Mouse (Mus musculus) lung, postnatal 0 days (tissue): Measurements from ENCODE around the gene Kcnd3.

Source experiments
- CTCF ChIP-seq: IDR thresholded peaks from 2 replicates; pipeline ENCODE4 v1.5.1; 2016; ENCODE audit warnings: antibody characterized with exemption, mild to moderate bottlenecking
- EP300 ChIP-seq: IDR thresholded peaks from 2 replicates; pipeline ENCODE4 v1.6.1; 2016; ENCODE audit warnings: antibody characterized with exemption, mild to moderate bottlenecking, control low read depth

DNA sequence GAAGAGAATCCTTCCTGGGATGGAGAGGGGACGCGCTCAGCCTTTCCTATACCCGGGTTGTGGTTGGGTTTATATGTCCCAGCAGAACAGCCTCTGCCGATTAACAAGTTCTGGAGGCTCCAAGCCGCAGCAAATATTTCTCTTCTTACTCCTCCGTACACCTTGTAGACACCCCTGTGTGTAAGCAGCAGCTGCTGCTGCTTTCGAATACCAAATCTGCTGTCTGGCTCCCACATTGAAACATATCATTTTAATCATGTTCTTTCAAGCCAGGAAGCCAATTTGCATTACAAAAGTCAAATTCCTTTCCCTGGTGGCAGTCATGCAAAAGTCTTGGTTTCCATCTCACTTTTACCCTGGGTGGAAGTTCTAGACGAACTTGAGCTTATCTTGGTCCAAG, 76.7 kb downstream of the Kcnd3 start:
- TF ChIP-seq CTCF (no peak), EP300 (no peak)
